In genomic region chr3:96427761-96428462, GRCm38 (mm10) we compare ENCODE assay signal across 8 mouse cellular contexts. TPM values are rescaled to one million over a fixed set of nuclear protein-coding genes. Genes with fewer than 3 reads are reported as not detected.
DNase-seq lines count a peak whose midpoint lies in the region; ATAC-seq and TF ChIP-seq lines count a peak whose summit lies in the region.

No protein-coding gene starts in this region.

- H3K4me2 ChIP-seq in lung, postnatal 0 days (replicated peaks; ENCODE audit: low read depth, low read length) = no peak overlapping the region
- H3K4me2 ChIP-seq in intestine, embryonic 16.5 days (ENCODE audit: low read depth, low read length) = peak overlapping the region; percentile 17
- H3K4me2 ChIP-seq in liver, postnatal 0 days (ENCODE audit: low read depth, low read length) = peak overlapping the region; percentile 63

- H3K27ac ChIP-seq in lung, postnatal 0 days (ENCODE audit: low read length) = no peak overlapping the region
- no peak overlapping the region for H3K27ac ChIP-seq in embryonic facial prominence, embryonic 10.5 days (replicated peaks)
- H3K27ac ChIP-seq in intestine, embryonic 16.5 days (ENCODE audit: low read length) = no peak overlapping the region
- H3K27ac ChIP-seq in liver, postnatal 0 days (ENCODE audit: low read depth) = peak overlapping the region; percentile 90

- H3K4me1 ChIP-seq in lung, postnatal 0 days (ENCODE audit: insufficient read depth, low read depth, low read length) = no peaks in the 10 kb centered on the region
- H3K4me1 ChIP-seq in embryonic facial prominence, embryonic 10.5 days = peaks cover 25% of the 10 kb centered on the region
- no peaks in the 10 kb centered on the region for H3K4me1 ChIP-seq in intestine, embryonic 16.5 days (ENCODE audit: control insufficient read depth, insufficient read depth, low read length)
- peaks cover 18% of the 10 kb centered on the region for H3K4me1 ChIP-seq in liver, postnatal 0 days (ENCODE audit: insufficient read depth)

- H3K4me3 ChIP-seq in lung, postnatal 0 days (ENCODE audit: low read depth, low read length) = no peak overlapping the region
- H3K4me3 ChIP-seq in embryonic facial prominence, embryonic 10.5 days = peak overlapping the region; percentile 48
- H3K4me3 ChIP-seq in intestine, embryonic 16.5 days (ENCODE audit: low read length) = peak overlapping the region; percentile 24
- peak overlapping the region; percentile 21; the same call in 1 of the 2 replicates for H3K4me3 ChIP-seq in liver, postnatal 0 days (ENCODE audit: low read depth, low read length)

- 4% methylated on average over 16 of the region's 16 CpGs for WGBS in lung, postnatal 0 days
- 8% methylated on average over 16 of the region's 16 CpGs for WGBS in embryonic facial prominence, embryonic 10.5 days
- 12% methylated on average over 16 of the region's 16 CpGs for WGBS in intestine, embryonic 16.5 days
- WGBS in liver, postnatal 0 days (ENCODE audit: insufficient replicate concordance) = 6% methylated on average over 16 of the region's 16 CpGs

- H3K9ac ChIP-seq in lung, postnatal 0 days (replicated peaks; ENCODE audit: low read depth) = no peak overlapping the region
- no peak overlapping the region for H3K9ac ChIP-seq in intestine, embryonic 16.5 days (ENCODE audit: low read depth, low read length)
- peak overlapping the region; percentile 32 for H3K9ac ChIP-seq in liver, postnatal 0 days (replicated peaks)

- H3K9me3 ChIP-seq in lung, postnatal 0 days (ENCODE audit: low read length) = no peaks in the 10 kb centered on the region
- no peaks in the 10 kb centered on the region for H3K9me3 ChIP-seq in embryonic facial prominence, embryonic 10.5 days
- no peaks in the 10 kb centered on the region for H3K9me3 ChIP-seq in intestine, embryonic 16.5 days (ENCODE audit: control insufficient read depth, low read length)
- no peaks in the 10 kb centered on the region for H3K9me3 ChIP-seq in liver, postnatal 0 days (ENCODE audit: low read length)

- ATAC-seq in lung, postnatal 0 days = peak; percentile 35; the same call in 1 of the 2 replicates
- ATAC-seq in intestine, embryonic 16.5 days = peak; percentile 80
- ATAC-seq in liver, postnatal 0 days = peak; percentile 66

- peak; percentile 30 for DNase-seq in lung, postnatal 0 days (ENCODE audit: low spot score)
- DNase-seq in lung, postnatal 4 days = no peak
- DNase-seq in NIH3T3 (ENCODE audit: low read depth) = peak; percentile 75
- DNase-seq in embryonic facial prominence, embryonic 10.5 days (ENCODE audit: low spot score) = peak; percentile 73
- peak; percentile 54 for DNase-seq in liver, postnatal 0 days
- DNase-seq in cerebellum, postnatal 4 days (ENCODE audit: low spot score in 2 of 2) = no peak
- no peak for DNase-seq in urinary bladder, adult 18-20 months (ENCODE audit: low spot score in 2 of 2)

- no peak for TF ChIP-seq EP300 in lung, postnatal 0 days (IDR thresholded peaks at IDR 0.05)
- no peak for TF ChIP-seq EP300 in liver, postnatal 0 days (IDR thresholded peaks at IDR 0.05; ENCODE audit: low read depth)

- H3K27me3 ChIP-seq in lung, postnatal 0 days (replicated peaks; ENCODE audit: insufficient read depth, low read length) = 0 out of 2 replicates have a peak, but pooled peaks cover 5% of the 10 kb centered on the region
- H3K27me3 ChIP-seq in embryonic facial prominence, embryonic 10.5 days (replicated peaks; ENCODE audit: low read depth, poor library complexity, severe bottlenecking) = peaks cover 57% of the 10 kb centered on the region
- no peaks in the 10 kb centered on the region for H3K27me3 ChIP-seq in intestine, embryonic 16.5 days (replicated peaks; ENCODE audit: control insufficient read depth, insufficient read depth, low read length)
- 0 out of 2 replicates have a peak, but pooled peaks cover 1% of the 10 kb centered on the region for H3K27me3 ChIP-seq in liver, postnatal 0 days (ENCODE audit: insufficient read depth, low read length)

- no peaks in the 10 kb centered on the region for H3K36me3 ChIP-seq in lung, postnatal 0 days (ENCODE audit: insufficient read depth, low read length)
- no peaks in the 10 kb centered on the region for H3K36me3 ChIP-seq in embryonic facial prominence, embryonic 10.5 days (replicated peaks)
- no peaks in the 10 kb centered on the region for H3K36me3 ChIP-seq in intestine, embryonic 16.5 days (ENCODE audit: control insufficient read depth, insufficient read depth, low read length)
- H3K36me3 ChIP-seq in liver, postnatal 0 days (replicated peaks; ENCODE audit: insufficient read depth, low read length) = no peaks in the 10 kb centered on the region

- peak; percentile 32 for TF ChIP-seq CTCF in lung, postnatal 0 days (IDR thresholded peaks at IDR 0.05)
- TF ChIP-seq CTCF in liver, postnatal 0 days (IDR thresholded peaks at IDR 0.05; ENCODE audit: low read depth) = peak; percentile 65

RNA-seq across cellular contexts. Expression of gene BC107364, which starts 24.2 kb away (rescaled TPM):
- 0.12 and 0.19 TPM in 2 replicates for polyA plus RNA-seq in lung, postnatal 0 days (2015; fragmentation: Nextera tagmentation; extraction: Ambion mirVana)
- polyA plus RNA-seq in embryonic facial prominence, embryonic 10.5 days (2016; fragmentation: Nextera tagmentation; extraction: Ambion mirVana) = not detected in 2 replicates
- 0.12 and 0.21 TPM in 2 replicates for polyA plus RNA-seq in intestine, embryonic 16.5 days (2015; fragmentation: Nextera tagmentation; extraction: Ambion mirVana)
- polyA plus RNA-seq in liver, postnatal 0 days (2015; fragmentation: Nextera tagmentation; extraction: Ambion mirVana) = not detected in 2 replicates

Comparison
In these comparisons a context has a peak if more than half of its experiments do, and no peak if none do; other contexts are left out.
1. DNase-seq: peak in lung, postnatal 0 days (single experiment), NIH3T3 (single experiment), embryonic facial prominence, embryonic 10.5 days (single experiment) and liver, postnatal 0 days (single experiment); none in lung, postnatal 4 days (0 of 2), cerebellum, postnatal 4 days (0 of 2) and urinary bladder, adult 18-20 months (0 of 2).
2. Peak in every context shown above with its lines, with median percentiles within 50 percentile points of each other: ATAC-seq.